Mouse (Mus musculus) forebrain, embryonic 12.5 days (tissue): ENCODE measurements around the gene Mark1. TPM values are rescaled to one million over a fixed set of nuclear protein-coding genes. Genes with fewer than 3 reads are reported as not detected.

ENCODE experiments used
- ATAC-seq: fragments of 200-750 bp; cut with Nextera tagmentation; 2 replicates; pipeline ENCODE4 v1.8.0; 2017; ENCODE audit warnings: moderate TSS enrichment; ENCODE audit not compliant: low FRiP score
- H3K27ac ChIP-seq: fragments of 300-500 bp; sonication (generic); 2 replicates; pipeline ENCODE4 v1.5.1; 2016; ENCODE audit warnings: mild to moderate bottlenecking
- H3K27me3 ChIP-seq: fragments of 300-500 bp; sonication (generic); 2 replicates; pipeline ENCODE4 v1.6.1; 2016; ENCODE audit warnings: mild to moderate bottlenecking
- H3K36me3 ChIP-seq: fragments of 300-500 bp; sonication (generic); replicated peaks from 2 replicates; pipeline ENCODE4 v1.6.1; 2016; ENCODE audit warnings: mild to moderate bottlenecking
- H3K4me1 ChIP-seq: fragments of 300-500 bp; sonication (generic); 2 replicates; pipeline ENCODE4 v1.6.1; 2016
- H3K4me2 ChIP-seq: fragments of 300-500 bp; sonication (generic); 2 replicates; pipeline ENCODE4 v1.6.1; 2016; ENCODE audit warnings: mild to moderate bottlenecking, moderate library complexity
- H3K4me3 ChIP-seq: fragments of 300-500 bp; sonication (generic); replicated peaks from 2 replicates; pipeline ENCODE4 v1.5.1; 2016; ENCODE audit warnings: mild to moderate bottlenecking
- H3K9ac ChIP-seq: fragments of 300-500 bp; sonication (generic); 2 replicates; pipeline ENCODE4 v1.6.1; 2016; ENCODE audit warnings: mild to moderate bottlenecking
- H3K9me3 ChIP-seq: fragments of 300-500 bp; sonication (generic); 2 replicates; pipeline ENCODE4 v1.6.1; 2016
- WGBS: fragments of 180-500 bp; shearing (Covaris S2); methylation state at CpG from one replicate; pipeline ENCODE4 v1.1.7; 2016; 5-methylcytosine and 5-hydroxymethylcytosine counted together
- polyA plus RNA-seq: library from polyadenylated mRNA; unstranded; fragments of >200 nt; fragmentation: Nextera tagmentation; extraction: Ambion mirVana; gene quantifications from 2 replicates; pipeline ENCODE4 v1.2.1, GENCODE M21; 2016

Mark1 gene
- polyA plus RNA-seq, 1 experiment from 2014 or later, result 8.4 TPM

- H3K4me1 ChIP-seq, result peaks cover 35% of the 10 kb centered on the region
- peak overlapping the region; percentile 61 for H3K9ac ChIP-seq
- peaks cover 6% of the 10 kb centered on the region; the same call in 1 of the 2 replicates for H3K27me3 ChIP-seq
- no peaks in the 10 kb centered on the region for H3K9me3 ChIP-seq
- WGBS, result 34% methylated on average over 11 of the region's 11 CpGs
- no peaks in the 10 kb centered on the region for H3K36me3 ChIP-seq
- peak overlapping the region; percentile 25; the same call in 1 of the 2 replicates for H3K27ac ChIP-seq
- H3K4me3 ChIP-seq, result peak overlapping the region; percentile 90
- ATAC-seq, result no peak
- H3K4me2 ChIP-seq, result peak overlapping the region; percentile 84
These were observed 1.9 kb downstream of the Mark1 start for GRCm38 (mm10) chr1:184997466-184997865.

- Histone ChIP-seq H3K27me3 (no peaks in the 10 kb centered on the region), H3K9ac (no peak overlapping the region), H3K4me3 (no peak overlapping the region), H3K36me3 (no peaks in the 10 kb centered on the region), H3K4me2 (no peak overlapping the region), H3K27ac (0 out of 2 replicates have a peak overlapping the region, but pooled peaks have one; percentile 13), H3K4me1 (peaks cover 38% of the 10 kb centered on the region), H3K9me3 (no peaks in the 10 kb centered on the region)
- ATAC-seq, result no peak
- 80% methylated on average over 4 of the region's 4 CpGs for whole genome bisulfite sequencing
These were observed 4.0 kb downstream of the Mark1 start for GRCm38 (mm10) chr1:184995335-184995734.

- 93% methylated on average over 10 of the region's 10 CpGs for WGBS
- Histone ChIP-seq H3K36me3 (no peaks in the 10 kb centered on the region), H3K4me3 (no peak overlapping the region), H3K27ac (no peak overlapping the region), H3K9ac (no peak overlapping the region; the same call in 1 of the 2 replicates), H3K4me1 (peaks cover 26% of the 10 kb centered on the region), H3K4me2 (no peak overlapping the region), H3K9me3 (no peaks in the 10 kb centered on the region), H3K27me3 (no peaks in the 10 kb centered on the region)
- no peak for ATAC-seq
These were observed 8.2 kb downstream of the Mark1 start for GRCm38 (mm10) chr1:184991191-184991590.

GRCm38 (mm10) chr1:184986748-184987147 is 12.6 kb downstream of the Mark1 start:
- Histone ChIP-seq H3K9ac (no peak overlapping the region), H3K4me3 (no peak overlapping the region), H3K27me3 (no peaks in the 10 kb centered on the region), H3K4me1 (peaks cover 12% of the 10 kb centered on the region), H3K4me2 (no peak overlapping the region), H3K36me3 (no peaks in the 10 kb centered on the region), H3K27ac (no peak overlapping the region), H3K9me3 (no peaks in the 10 kb centered on the region)
- ATAC-seq, result no peak
- WGBS, result 7% methylated on average over 2 of the region's 2 CpGs

GRCm38 (mm10) chr1:184984723-184985122 is 14.6 kb downstream of the Mark1 start:
- H3K27me3 ChIP-seq, result no peaks in the 10 kb centered on the region
- H3K27ac ChIP-seq, result no peak overlapping the region
- no peaks in the 10 kb centered on the region for H3K9me3 ChIP-seq
- no peak overlapping the region for H3K9ac ChIP-seq
- H3K4me1 ChIP-seq, result peaks cover 12% of the 10 kb centered on the region
- H3K4me3 ChIP-seq, result no peak overlapping the region
- WGBS, result 71% methylated on average over 2 of the region's 2 CpGs
- H3K4me2 ChIP-seq, result no peak overlapping the region
- peaks cover 4% of the 10 kb centered on the region; the same call in 1 of the 2 replicates for H3K36me3 ChIP-seq
- no peak for ATAC-seq

- Histone ChIP-seq H3K9me3 (no peaks in the 10 kb centered on the region), H3K27me3 (no peaks in the 10 kb centered on the region), H3K36me3 (peaks cover 4% of the 10 kb centered on the region; the same call in 1 of the 2 replicates), H3K27ac (no peak overlapping the region), H3K4me2 (no peak overlapping the region), H3K9ac (no peak overlapping the region), H3K4me1 (peaks cover 12% of the 10 kb centered on the region), H3K4me3 (no peak overlapping the region)
- no peak for ATAC-seq
- WGBS, result 67% methylated on average over 3 of the region's 3 CpGs
These were observed 15.6 kb downstream of the Mark1 start for GRCm38 (mm10) chr1:184983751-184984150.

GRCm38 (mm10) chr1:184972214-184972776 is 27.1 kb downstream of the Mark1 start:
- Histone ChIP-seq H3K4me3 (no peak overlapping the region), H3K4me2 (no peak overlapping the region), H3K4me1 (peaks cover 5% of the 10 kb centered on the region), H3K36me3 (no peaks in the 10 kb centered on the region), H3K27me3 (no peaks in the 10 kb centered on the region), H3K9me3 (no peaks in the 10 kb centered on the region), H3K9ac (no peak overlapping the region), H3K27ac (no peak overlapping the region)
- 40% methylated on average over 8 of the region's 8 CpGs for WGBS
- no peak for ATAC-seq

GRCm38 (mm10) chr1:184969374-184969773 is 30.0 kb downstream of the Mark1 start:
- no peak overlapping the region for H3K4me3 ChIP-seq
- H3K4me1 ChIP-seq, result peaks cover 5% of the 10 kb centered on the region
- no peak for ATAC-seq
- H3K36me3 ChIP-seq, result no peaks in the 10 kb centered on the region
- 85% methylated on average over 4 of the region's 4 CpGs for WGBS
- H3K4me2 ChIP-seq, result no peak overlapping the region
- no peaks in the 10 kb centered on the region for H3K9me3 ChIP-seq
- no peaks in the 10 kb centered on the region for H3K27me3 ChIP-seq
- H3K9ac ChIP-seq, result no peak overlapping the region
- H3K27ac ChIP-seq, result no peak overlapping the region

- 60% methylated on average over 12 of the region's 12 CpGs for WGBS
- Histone ChIP-seq H3K27ac (no peak overlapping the region), H3K4me1 (no peaks in the 10 kb centered on the region; the same call in 1 of the 2 replicates), H3K4me2 (no peak overlapping the region), H3K36me3 (peaks cover 12% of the 10 kb centered on the region; the same call in 1 of the 2 replicates), H3K27me3 (no peaks in the 10 kb centered on the region), H3K4me3 (no peak overlapping the region), H3K9me3 (peaks cover 12% of the 10 kb centered on the region), H3K9ac (no peak overlapping the region)
- 0 out of 2 replicates have a peak, but pooled peaks have one; percentile 33 for ATAC-seq
These were observed 33.5 kb downstream of the Mark1 start for GRCm38 (mm10) chr1:184965682-184966360.

GRCm38 (mm10) chr1:184963121-184963693 is 36.2 kb downstream of the Mark1 start:
- Histone ChIP-seq H3K27me3 (no peaks in the 10 kb centered on the region), H3K36me3 (peaks cover 16% of the 10 kb centered on the region; the same call in 1 of the 2 replicates), H3K9me3 (peaks cover 13% of the 10 kb centered on the region), H3K4me2 (no peak overlapping the region), H3K27ac (no peak overlapping the region), H3K4me1 (peaks cover 3% of the 10 kb centered on the region; the same call in 1 of the 2 replicates), H3K4me3 (no peak overlapping the region), H3K9ac (no peak overlapping the region)
- ATAC-seq, result no peak
- 90% methylated on average over 12 of the region's 12 CpGs for WGBS

- WGBS, result 88% methylated on average over 5 of the region's 5 CpGs
- no peak for ATAC-seq
- peaks cover 3% of the 10 kb centered on the region; the same call in 1 of the 2 replicates for H3K4me1 ChIP-seq
These were observed 37.5 kb downstream of the Mark1 start for GRCm38 (mm10) chr1:184961853-184962252.

GRCm38 (mm10) chr1:184958818-184959217 is 40.6 kb downstream of the Mark1 start:
- Histone ChIP-seq H3K36me3 (peaks cover 23% of the 10 kb centered on the region; the same call in 1 of the 2 replicates), H3K9ac (no peak overlapping the region), H3K4me1 (0 out of 2 replicates have a peak, but pooled peaks cover 3% of the 10 kb centered on the region), H3K4me2 (no peak overlapping the region), H3K27me3 (no peaks in the 10 kb centered on the region), H3K4me3 (no peak overlapping the region), H3K27ac (no peak overlapping the region), H3K9me3 (peaks cover 23% of the 10 kb centered on the region)
- 87% methylated on average over 9 of the region's 9 CpGs for WGBS
- no peak for ATAC-seq

More at GRCm38 (mm10) chr1:184961853-184962252, 37.5 kb downstream of the Mark1 start:
- Histone ChIP-seq H3K27ac (no peak overlapping the region), H3K27me3 (no peaks in the 10 kb centered on the region), H3K4me2 (no peak overlapping the region), H3K4me3 (no peak overlapping the region), H3K9me3 (peaks cover 21% of the 10 kb centered on the region), H3K9ac (no peak overlapping the region), H3K36me3 (peaks cover 22% of the 10 kb centered on the region; the same call in 1 of the 2 replicates)
